Mouse (Mus musculus): ENCODE data around the gene 1110004F10Rik. TPM values are rescaled to one million over a fixed set of nuclear protein-coding genes. Genes with fewer than 3 reads are reported as not detected.

1110004F10Rik gene
- polyA plus RNA-seq (2015; fragmentation: Nextera tagmentation; extraction: Ambion mirVana), result 143 and 154 TPM in 2 replicates

GRCm38 (mm10) chr7:116039196-116039537 lies at the start of gene 1110004F10Rik:
Gene 1110004F10Rik (plus strand): TSS chr7:116039397.

GRCm38 (mm10) chr7:116038511-116038910 lies 686 bp upstream of the 1110004F10Rik start, which contains the start of gene Sox6:
Gene Sox6 (minus strand): TSS chr7:116038796.

GRCm38 (mm10) chr7:116084366-116084765 lies 45.2 kb downstream of the 1110004F10Rik start, which contains the start of gene Gm4353:
Gene Gm4353 (minus strand): TSS chr7:116084635.

Other genes with a start within 250 kb of the 1110004F10Rik start
- gene Sox6, start 601 bp upstream of the 1110004F10Rik start, polyA plus RNA-seq (2015; fragmentation: Nextera tagmentation; extraction: Ambion mirVana), result 5.0 and 6.6 TPM in 2 replicates
- 0.08 and 0.71 TPM in 2 replicates for gene Gm4353, start 45.2 kb downstream of the 1110004F10Rik start, polyA plus RNA-seq (2015; fragmentation: Nextera tagmentation; extraction: Ambion mirVana)

Measured in urinary bladder, postnatal 0 days (tissue).